Mouse (Mus musculus): Measurements from ENCODE around the gene Pcna. TPM values are rescaled to one million over a fixed set of nuclear protein-coding genes. Genes with fewer than 3 reads are reported as not detected.
"Not testable (repeated sequence)": the region's sequence is repeated elsewhere in the genome, so short reads cannot be mapped to it uniquely, and the experiment has no call there.

The Pcna gene
- polyA plus RNA-seq, 1 experiment, result 38.2 TPM

DNA sequence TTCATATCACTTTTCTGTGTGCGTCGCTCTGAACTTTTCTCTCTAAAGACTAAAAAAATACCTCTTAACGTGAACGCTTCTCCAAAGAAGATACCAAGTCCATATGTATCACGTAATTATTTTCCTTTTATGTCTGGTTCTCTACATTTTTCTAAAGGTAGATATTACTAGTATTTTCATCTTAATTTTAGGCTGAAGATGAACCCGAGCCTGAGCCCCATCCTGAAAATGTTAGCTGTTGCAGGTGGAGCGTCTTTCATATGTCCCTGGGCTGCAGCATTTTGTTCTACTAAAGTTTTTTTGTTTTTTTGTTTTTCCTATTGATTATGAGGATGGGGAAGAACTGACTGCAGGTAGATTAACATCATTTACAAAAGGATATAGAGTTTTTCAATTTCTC, 489 bp upstream of the Pcna start:
- H3K27me3 ChIP-seq (replicated peaks; ENCODE audit: control insufficient read depth, insufficient read depth, low read length), result no peaks in the 10 kb centered on the region
- peak overlapping the region; percentile 48; the same call in 1 of the 2 replicates for H3K27ac ChIP-seq (ENCODE audit: insufficient read depth, low read depth, low read length)
- TF ChIP-seq POLR2A (IDR thresholded peaks at IDR 0.05; ENCODE audit: low read depth, low read length) (no peak), CTCF (conservative IDR thresholded peaks at IDR 0.05; ENCODE audit: insufficient read depth, insufficient read length, low read depth, low read length) (no peak)
- peak overlapping the region; percentile 54; the same call in 1 of the 2 replicates for H3K4me3 ChIP-seq (ENCODE audit: insufficient read depth, low read depth, low read length)
- H3K4me1 ChIP-seq (ENCODE audit: control insufficient read depth, insufficient read depth, low read length), result no peaks in the 10 kb centered on the region; the same call in 1 of the 2 replicates
- WGBS, result 2% methylated on average over 7 of the region's 7 CpGs
- no peaks in the 10 kb centered on the region for H3K36me3 ChIP-seq (ENCODE audit: control insufficient read depth, insufficient read depth, low read length)
- DNase-seq, result no peak

DNA sequence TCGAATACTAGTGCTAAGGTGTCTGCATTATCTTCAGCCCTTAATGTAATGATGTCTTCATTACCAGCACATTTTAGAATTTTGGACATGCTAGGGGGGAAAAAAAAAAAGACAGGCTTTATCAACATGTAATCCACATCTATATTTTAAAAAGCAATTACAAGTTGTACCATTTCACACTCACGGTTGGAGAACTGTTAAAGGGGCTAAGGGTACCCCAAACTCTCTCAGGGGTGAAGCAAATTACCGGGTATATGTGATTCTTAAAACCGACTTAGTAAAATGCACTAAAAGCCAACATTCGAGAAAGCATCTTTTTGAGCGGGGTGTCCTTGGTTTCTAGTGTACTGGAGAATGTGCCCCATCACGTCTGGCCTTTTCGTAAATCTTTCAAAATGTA, 1.2 kb downstream of the Pcna start:
- no peak overlapping the region for H3K27ac ChIP-seq (ENCODE audit: insufficient read depth, low read depth, low read length)
- no peak overlapping the region; the same call in 1 of the 2 replicates for H3K4me3 ChIP-seq (ENCODE audit: insufficient read depth, low read depth, low read length)
- no peaks in the 10 kb centered on the region; the same call in 1 of the 2 replicates for H3K4me1 ChIP-seq (ENCODE audit: control insufficient read depth, insufficient read depth, low read length)
- H3K27me3 ChIP-seq (replicated peaks; ENCODE audit: control insufficient read depth, insufficient read depth, low read length), result no peaks in the 10 kb centered on the region
- no peak for DNase-seq
- no peak for TF ChIP-seq CTCF (conservative IDR thresholded peaks at IDR 0.05; ENCODE audit: insufficient read depth, insufficient read length, low read depth, low read length)
- no peak for TF ChIP-seq POLR2A (IDR thresholded peaks at IDR 0.05; ENCODE audit: low read depth, low read length)
- no peaks in the 10 kb centered on the region for H3K36me3 ChIP-seq (ENCODE audit: control insufficient read depth, insufficient read depth, low read length)
- WGBS, result 7% methylated on average over 8 of the region's 8 CpGs

GRCm38 (mm10) chr2:132247539-132248313, 5.4 kb downstream of the Pcna start, which contains the start of gene Tmem230:
Gene Tmem230, minus strand, starts transcription at chr2:132247807.
- Histone ChIP-seq H3K4me1 (ENCODE audit: control insufficient read depth, insufficient read depth, low read length) (peaks cover 4% of the 10 kb centered on the region; the same call in 1 of the 2 replicates), H3K4me3 (ENCODE audit: insufficient read depth, low read depth, low read length) (peak within 1 kb of the TSS; percentile 74), H3K27ac (ENCODE audit: insufficient read depth, low read depth, low read length) (peak within 1 kb of the TSS; percentile 13; the same call in 1 of the 2 replicates), H3K27me3 (replicated peaks; ENCODE audit: control insufficient read depth, insufficient read depth, low read length) (no peaks in the 10 kb centered on the region), H3K36me3 (ENCODE audit: control insufficient read depth, insufficient read depth, low read length) (no peaks in the 10 kb centered on the region; the same call in 1 of the 2 replicates)
- peak; percentile 97 for DNase-seq
- TF ChIP-seq CTCF (conservative IDR thresholded peaks at IDR 0.05; ENCODE audit: insufficient read depth, insufficient read length, low read depth, low read length) (no peak), POLR2A (IDR thresholded peaks at IDR 0.05; ENCODE audit: low read depth, low read length) (peak; percentile 39)
- WGBS, result 8% methylated on average over 50 of the region's 50 CpGs

GRCm38 (mm10) chr2:132243370-132243769, 9.7 kb downstream of the Pcna start:
- 95% methylated on average over 3 of the region's 3 CpGs for WGBS
- H3K27ac ChIP-seq (ENCODE audit: insufficient read depth, low read depth, low read length), result no peak overlapping the region
- DNase-seq, result no peak
- no peaks in the 10 kb centered on the region for H3K27me3 ChIP-seq (replicated peaks; ENCODE audit: control insufficient read depth, insufficient read depth, low read length)
- no peaks in the 10 kb centered on the region; the same call in 1 of the 2 replicates for H3K36me3 ChIP-seq (ENCODE audit: control insufficient read depth, insufficient read depth, low read length)
- no peak overlapping the region for H3K4me3 ChIP-seq (ENCODE audit: insufficient read depth, low read depth, low read length)
- TF ChIP-seq POLR2A (IDR thresholded peaks at IDR 0.05; ENCODE audit: low read depth, low read length) (no peak), CTCF (conservative IDR thresholded peaks at IDR 0.05; ENCODE audit: insufficient read depth, insufficient read length, low read depth, low read length) (no peak)
- peaks cover 4% of the 10 kb centered on the region; the same call in 1 of the 2 replicates for H3K4me1 ChIP-seq (ENCODE audit: control insufficient read depth, insufficient read depth, low read length)

GRCm38 (mm10) chr2:132240457-132240856, 12.7 kb downstream of the Pcna start:
- H3K4me1 ChIP-seq (ENCODE audit: control insufficient read depth, insufficient read depth, low read length); H3K4me3 ChIP-seq (ENCODE audit: insufficient read depth, low read depth, low read length); H3K36me3 ChIP-seq (ENCODE audit: control insufficient read depth, insufficient read depth, low read length); H3K27ac ChIP-seq (ENCODE audit: insufficient read depth, low read depth, low read length); H3K27me3 ChIP-seq (replicated peaks; ENCODE audit: control insufficient read depth, insufficient read depth, low read length): not testable (repeated sequence)
- TF ChIP-seq CTCF (conservative IDR thresholded peaks at IDR 0.05; ENCODE audit: insufficient read depth, insufficient read length, low read depth, low read length), result peak; percentile 37
- peak; percentile 62 for DNase-seq
- 31% methylated on average over 9 of the region's 10 CpGs for WGBS

GRCm38 (mm10) chr2:132239434-132239833, 13.7 kb downstream of the Pcna start:
- not testable (repeated sequence) for H3K4me3 ChIP-seq (ENCODE audit: insufficient read depth, low read depth, low read length); H3K4me1 ChIP-seq (ENCODE audit: control insufficient read depth, insufficient read depth, low read length); H3K27me3 ChIP-seq (replicated peaks; ENCODE audit: control insufficient read depth, insufficient read depth, low read length); DNase-seq; H3K36me3 ChIP-seq (ENCODE audit: control insufficient read depth, insufficient read depth, low read length); H3K27ac ChIP-seq (ENCODE audit: insufficient read depth, low read depth, low read length)
- 91% methylated on average over 3 of the region's 3 CpGs for WGBS

DNA sequence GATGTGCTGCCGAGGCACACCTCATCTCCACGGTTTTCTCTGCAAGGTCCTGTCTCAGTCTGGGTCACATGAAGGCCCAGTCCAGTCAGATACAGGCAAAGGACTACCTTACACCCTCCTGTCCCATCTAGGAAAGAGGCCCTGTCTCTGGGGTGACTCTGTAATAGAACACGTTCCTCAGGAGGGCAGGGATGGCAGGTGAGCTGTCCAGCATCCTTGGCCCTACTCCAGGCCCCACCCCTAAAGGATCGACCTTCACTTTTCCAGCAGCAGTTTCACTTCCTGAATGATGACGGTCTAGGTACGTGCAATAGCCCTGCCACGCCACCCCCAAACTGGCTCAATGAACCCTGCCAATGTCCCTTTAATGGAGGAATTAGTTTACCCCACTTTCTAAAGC, 17.1 kb downstream of the Pcna start:
- H3K27me3 ChIP-seq (replicated peaks; ENCODE audit: control insufficient read depth, insufficient read depth, low read length), result no peaks in the 10 kb centered on the region

More for the DNA sequence above, 17.1 kb downstream of the Pcna start:
- H3K4me1 ChIP-seq (ENCODE audit: control insufficient read depth, insufficient read depth, low read length), result peaks cover 12% of the 10 kb centered on the region; the same call in 1 of the 2 replicates
- TF ChIP-seq CTCF (conservative IDR thresholded peaks at IDR 0.05; ENCODE audit: insufficient read depth, insufficient read length, low read depth, low read length), result no peak
- TF ChIP-seq POLR2A (IDR thresholded peaks at IDR 0.05; ENCODE audit: low read depth, low read length), result no peak
- no peak overlapping the region for H3K27ac ChIP-seq (ENCODE audit: insufficient read depth, low read depth, low read length)
- no peaks in the 10 kb centered on the region for H3K36me3 ChIP-seq (ENCODE audit: control insufficient read depth, insufficient read depth, low read length)
- WGBS, result 72% methylated on average over 7 of the region's 7 CpGs
- DNase-seq, result no peak
- no peak overlapping the region for H3K4me3 ChIP-seq (ENCODE audit: insufficient read depth, low read depth, low read length)

Measured in kidney, adult 2 months (tissue).